7 mouse cellular contexts compared by ENCODE assay signal in the genomic region with DNA sequence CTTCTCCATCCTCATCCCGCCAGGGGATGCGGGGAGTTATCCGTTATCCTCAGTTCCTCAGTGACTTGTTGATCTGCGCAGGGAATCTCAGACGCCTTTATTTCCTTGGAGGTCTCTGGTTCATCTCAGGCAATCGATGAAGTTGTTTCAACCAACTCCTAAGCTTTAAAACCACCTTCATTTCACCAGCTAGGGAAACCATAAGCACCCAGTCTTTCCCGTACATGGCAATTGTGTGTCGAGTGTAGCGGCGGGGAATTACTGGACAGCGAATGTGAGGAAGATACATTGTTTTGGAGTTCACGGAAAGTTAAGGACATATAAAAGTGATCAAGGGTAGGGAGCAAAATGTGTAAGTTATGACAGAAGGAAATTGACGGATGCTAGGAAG. TPM values are rescaled to one million over a fixed set of nuclear protein-coding genes. Genes with fewer than 3 reads are reported as not detected.
A peak's percentile ranks its signal among the peaks of the same experiment; 100 is the strongest.
DNase-seq lines count a peak whose midpoint lies in the region; ATAC-seq and TF ChIP-seq lines count a peak whose summit lies in the region.

No protein-coding gene starts in this region.

- no peak for TF ChIP-seq CTCF in testis, adult 2 months (IDR thresholded peaks at IDR 0.05; ENCODE audit: control insufficient read depth, insufficient read depth, insufficient replicate concordance, low read depth, low read length)
- no peak for TF ChIP-seq CTCF in embryonic fibroblast, embryonic 13.5 days (IDR thresholded peaks at IDR 0.05; ENCODE audit: borderline replicate concordance, insufficient read depth, low read length)
- TF ChIP-seq CTCF in stomach, postnatal 0 days (IDR thresholded peaks at IDR 0.05; ENCODE audit: low read depth) = no peak

- peak overlapping the region; percentile 98 for H3K27ac ChIP-seq in testis, adult 2 months (ENCODE audit: control insufficient read depth, insufficient read depth, low read depth, low read length)
- no peak overlapping the region; the same call in 1 of the 2 replicates for H3K27ac ChIP-seq in embryonic fibroblast, embryonic 13.5 days (ENCODE audit: insufficient read depth, low read length)
- H3K27ac ChIP-seq in limb, embryonic 14.5 days (replicated peaks; ENCODE audit: low read depth, low read length) = peak overlapping the region; percentile 68
- peak overlapping the region; percentile 73; the same call in 1 of the 2 replicates for H3K27ac ChIP-seq in stomach, postnatal 0 days (replicated peaks)

- peak overlapping the region; percentile 70 for H3K9ac ChIP-seq in limb, embryonic 14.5 days (ENCODE audit: low read depth, low read length, severe bottlenecking)
- H3K9ac ChIP-seq in stomach, postnatal 0 days (ENCODE audit: low read length) = peak overlapping the region; percentile 61

- DNase-seq in testis, postnatal 10 days (ENCODE audit: low spot score) = no peak
- no peak for DNase-seq in limb, embryonic 14.5 days (ENCODE audit: low spot score)
- DNase-seq in stomach, postnatal 0 days (ENCODE audit: low spot score) = no peak
- DNase-seq in adrenal gland, postnatal 25 days = no peak
- no peak for DNase-seq in kidney, adult 18-20 months

- no peaks in the 10 kb centered on the region for H3K27me3 ChIP-seq in testis, adult 2 months (ENCODE audit: control insufficient read depth, insufficient read depth, low read length)
- no peaks in the 10 kb centered on the region for H3K27me3 ChIP-seq in limb, embryonic 14.5 days (ENCODE audit: control insufficient read depth, insufficient read depth, low read length)
- no peaks in the 10 kb centered on the region for H3K27me3 ChIP-seq in stomach, postnatal 0 days (ENCODE audit: control insufficient read depth, insufficient read depth, low read length)

- H3K4me1 ChIP-seq in testis, adult 2 months (ENCODE audit: control insufficient read depth, insufficient read depth, low read length) = peaks cover 2% of the 10 kb centered on the region; the same call in 1 of the 2 replicates
- no peaks in the 10 kb centered on the region for H3K4me1 ChIP-seq in embryonic fibroblast, embryonic 13.5 days (ENCODE audit: control insufficient read depth, insufficient read depth, low read length)
- peaks cover 3% of the 10 kb centered on the region; the same call in 1 of the 2 replicates for H3K4me1 ChIP-seq in limb, embryonic 14.5 days (ENCODE audit: control insufficient read depth, insufficient read depth, low read length)
- no peaks in the 10 kb centered on the region for H3K4me1 ChIP-seq in stomach, postnatal 0 days (replicated peaks; ENCODE audit: control insufficient read depth, insufficient read depth)

- peak overlapping the region; percentile 71 for H3K4me2 ChIP-seq in limb, embryonic 14.5 days (replicated peaks; ENCODE audit: low read depth, low read length, severe bottlenecking)
- peak overlapping the region; percentile 96 for H3K4me2 ChIP-seq in stomach, postnatal 0 days (replicated peaks; ENCODE audit: low read depth)

- ATAC-seq in limb, embryonic 14.5 days (ENCODE audit: low FRiP score, low read depth) = no peak
- no peak for ATAC-seq in stomach, postnatal 0 days (ENCODE audit: low FRiP score, low TSS enrichment)

- no peaks in the 10 kb centered on the region for H3K36me3 ChIP-seq in testis, adult 2 months (ENCODE audit: control insufficient read depth, insufficient read depth, low read length)
- 0 out of 2 replicates have a peak, but pooled peaks cover 7% of the 10 kb centered on the region for H3K36me3 ChIP-seq in limb, embryonic 14.5 days (ENCODE audit: control insufficient read depth, insufficient read depth, low read length)
- no peaks in the 10 kb centered on the region for H3K36me3 ChIP-seq in stomach, postnatal 0 days (ENCODE audit: control insufficient read depth, insufficient read depth, low read length)

- no peak for TF ChIP-seq POLR2A in testis, adult 2 months (IDR thresholded peaks at IDR 0.05; ENCODE audit: control insufficient read depth, low read depth, low read length)
- TF ChIP-seq POLR2A in embryonic fibroblast, embryonic 13.5 days (IDR thresholded peaks at IDR 0.05; ENCODE audit: low read depth, low read length) = no peak
- no peak for TF ChIP-seq POLR2A in limb, embryonic 14.5 days (IDR thresholded peaks at IDR 0.05; ENCODE audit: borderline replicate concordance, extremely low read depth, insufficient read depth, insufficient read length)

- WGBS in limb, embryonic 14.5 days = under 1% methylated on average over 13 of the region's 13 CpGs
- under 1% methylated on average over 13 of the region's 13 CpGs for WGBS in stomach, postnatal 0 days

- H3K9me3 ChIP-seq in limb, embryonic 14.5 days (ENCODE audit: control insufficient read depth, low read length) = no peaks in the 10 kb centered on the region
- no peaks in the 10 kb centered on the region for H3K9me3 ChIP-seq in stomach, postnatal 0 days (ENCODE audit: control insufficient read depth, low read length)

- TF ChIP-seq EP300 in stomach, postnatal 0 days (optimal IDR thresholded peaks at IDR 0.05) = no peak

- peak overlapping the region; percentile 99 for H3K4me3 ChIP-seq in testis, adult 2 months (ENCODE audit: control insufficient read depth, low read depth, low read length)
- H3K4me3 ChIP-seq in embryonic fibroblast, embryonic 13.5 days (ENCODE audit: insufficient read depth, low read length) = peak overlapping the region; percentile 88
- H3K4me3 ChIP-seq in limb, embryonic 14.5 days (replicated peaks; ENCODE audit: low read length) = peak overlapping the region; percentile 75
- H3K4me3 ChIP-seq in stomach, postnatal 0 days (ENCODE audit: low read depth, low read length) = peak overlapping the region; percentile 70

RNA-seq across cellular contexts. Expression of a gene that starts 0.6 kb away (rescaled TPM):
- polyA plus RNA-seq in testis, adult 2 months (2012; rRNA removed) = 6.0 and 7.3 TPM in 2 replicates
- polyA plus RNA-seq in embryonic fibroblast, embryonic 13.5 days (2011; ENCODE audit: insufficient read length, low read depth, missing spikeins) = 26.0 and 38.4 TPM in 2 replicates
- 23.2 and 29.2 TPM in 2 replicates for polyA plus RNA-seq in limb, embryonic 14.5 days (2012; rRNA removed)
- 40.6 and 43.0 TPM in 2 replicates for polyA plus RNA-seq in limb, embryonic 14.5 days (2014; fragmentation: Nextera tagmentation; extraction: Ambion mirVana)
- 7.9 and 11.4 TPM in 2 replicates for polyA plus RNA-seq in stomach, postnatal 0 days (2015; fragmentation: Nextera tagmentation; extraction: Ambion mirVana)
- 3.4 and 4.7 TPM in 2 replicates for total RNA-seq in adrenal gland, postnatal 25 days (2021)

RNA-seq across cellular contexts. Expression of a gene that starts 30.9 kb away (rescaled TPM):
- 0.21 and 0.30 TPM in 2 replicates for polyA plus RNA-seq in testis, adult 2 months (2012; rRNA removed)
- not detected in 2 replicates for polyA plus RNA-seq in embryonic fibroblast, embryonic 13.5 days (2011; ENCODE audit: insufficient read length, low read depth, missing spikeins)
- 1.5 and 1.6 TPM in 2 replicates for polyA plus RNA-seq in limb, embryonic 14.5 days (2012; rRNA removed)
- 2.9 and 3.1 TPM in 2 replicates for polyA plus RNA-seq in limb, embryonic 14.5 days (2014; fragmentation: Nextera tagmentation; extraction: Ambion mirVana)
- 1.7 and 1.9 TPM in 2 replicates for polyA plus RNA-seq in stomach, postnatal 0 days (2015; fragmentation: Nextera tagmentation; extraction: Ambion mirVana)
- 0.29 and 0.30 TPM in 2 replicates for total RNA-seq in adrenal gland, postnatal 25 days (2021)
